Mouse (Mus musculus): ENCODE measurements around the gene Mmp17.

DNA sequence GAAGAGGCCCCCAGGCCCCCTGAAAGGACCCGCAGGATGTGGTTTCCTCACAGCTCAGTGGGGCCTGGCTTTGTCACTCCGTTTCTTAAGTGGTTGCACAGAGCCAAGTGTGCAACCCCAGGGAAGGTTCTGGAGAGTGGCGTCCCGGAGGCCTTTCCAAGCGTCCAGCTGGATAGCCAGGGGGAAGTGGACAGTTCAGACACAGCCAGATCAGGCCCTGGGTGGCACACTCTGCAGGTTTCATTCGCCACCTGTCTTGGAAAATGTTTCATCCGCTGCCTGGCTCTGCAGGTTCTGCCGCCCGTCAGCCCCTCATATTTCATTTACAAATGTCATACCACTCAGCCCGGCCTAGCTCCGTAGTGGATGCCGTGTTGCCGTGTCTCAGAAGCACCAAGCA is 2.5 kb downstream of the Mmp17 start:
- TF ChIP-seq CTCF (IDR thresholded peaks at IDR 0.05; ENCODE audit: control insufficient read depth, insufficient read depth, low read length) (no peak), POLR2A (IDR thresholded peaks at IDR 0.05; ENCODE audit: borderline replicate concordance, control insufficient read depth, low read depth, low read length) (no peak)

All from bone marrow, adult 2 months (tissue).